Mouse (Mus musculus): ENCODE results near the gene Wnt9b. TPM values are rescaled to one million over a fixed set of nuclear protein-coding genes. Genes with fewer than 3 reads are reported as not detected.
"Not testable (repeated sequence)": the region's sequence is repeated elsewhere in the genome, so short reads cannot be mapped to it uniquely, and the experiment has no call there.

Wnt9b gene
- polyA plus RNA-seq, 1 experiment from 2014 or later: 0.07 TPM

- H3K4me1 ChIP-seq (ENCODE audit: control insufficient read depth, insufficient read depth, low read length): no peaks in the 10 kb centered on the region
- 22% methylated on average over 6 of the region's 6 CpGs for WGBS
- no peaks in the 10 kb centered on the region for H3K9me3 ChIP-seq (ENCODE audit: control insufficient read depth, low read depth, low read length)
- H3K27me3 ChIP-seq (ENCODE audit: control insufficient read depth, insufficient read depth, low read length): peaks cover 12% of the 10 kb centered on the region
- H3K9ac ChIP-seq (replicated peaks; ENCODE audit: low read depth, low read length): no peak overlapping the region
- H3K4me2 ChIP-seq (replicated peaks; ENCODE audit: low read depth, low read length): no peak overlapping the region
- H3K27ac ChIP-seq (ENCODE audit: low read length): no peak overlapping the region
- no peak overlapping the region for H3K4me3 ChIP-seq (ENCODE audit: low read depth, low read length)
- no peak for ATAC-seq (ENCODE audit: insufficient number of reproducible peaks, insufficient read depth, low FRiP score, low read depth)
- H3K36me3 ChIP-seq (ENCODE audit: control insufficient read depth, insufficient read depth, low read length): no peaks in the 10 kb centered on the region
Observed at GRCm38 (mm10) chr11:103765556-103766011, 16.0 kb upstream of the Wnt9b start.

DNA sequence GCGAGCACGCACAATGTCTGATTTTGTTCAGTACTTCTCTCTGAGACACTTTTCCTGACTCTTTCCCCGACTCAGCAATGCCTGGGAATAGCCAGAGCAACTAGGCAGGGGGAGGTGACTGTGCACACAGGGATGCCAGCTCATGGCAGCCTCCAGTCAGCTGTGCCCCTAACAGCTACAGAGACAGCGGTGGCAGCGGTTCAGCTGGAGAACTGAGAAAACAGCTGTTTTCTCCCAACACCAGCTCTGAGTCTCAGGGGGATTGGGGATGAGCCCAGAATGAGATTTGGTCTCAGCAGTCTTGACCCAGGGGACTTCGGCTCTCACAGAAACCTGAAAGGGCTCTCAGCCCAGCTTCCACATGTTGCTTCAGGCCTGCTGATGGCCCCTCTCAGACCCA, 15.0 kb upstream of the Wnt9b start:
- H3K9ac ChIP-seq (replicated peaks; ENCODE audit: low read depth, low read length): no peak overlapping the region
- no peak overlapping the region for H3K27ac ChIP-seq (ENCODE audit: low read length)
- H3K4me3 ChIP-seq (ENCODE audit: low read depth, low read length): no peak overlapping the region
- 0 out of 2 replicates have a peak, but pooled peaks cover 3% of the 10 kb centered on the region for H3K27me3 ChIP-seq (ENCODE audit: control insufficient read depth, insufficient read depth, low read length)
- no peaks in the 10 kb centered on the region for H3K9me3 ChIP-seq (ENCODE audit: control insufficient read depth, low read depth, low read length)
- H3K4me1 ChIP-seq (ENCODE audit: control insufficient read depth, insufficient read depth, low read length): no peaks in the 10 kb centered on the region
- H3K36me3 ChIP-seq (ENCODE audit: control insufficient read depth, insufficient read depth, low read length): no peaks in the 10 kb centered on the region
- no peak for ATAC-seq (ENCODE audit: insufficient number of reproducible peaks, insufficient read depth, low FRiP score, low read depth)
- WGBS: 61% methylated on average over 6 of the region's 6 CpGs
- H3K4me2 ChIP-seq (replicated peaks; ENCODE audit: low read depth, low read length): no peak overlapping the region

- Histone ChIP-seq H3K36me3 (ENCODE audit: control insufficient read depth, insufficient read depth, low read length) (no peaks in the 10 kb centered on the region), H3K4me3 (ENCODE audit: low read depth, low read length) (no peak overlapping the region), H3K9me3 (ENCODE audit: control insufficient read depth, low read depth, low read length) (no peaks in the 10 kb centered on the region), H3K27ac (ENCODE audit: low read length) (no peak overlapping the region), H3K9ac (replicated peaks; ENCODE audit: low read depth, low read length) (no peak overlapping the region), H3K27me3 (ENCODE audit: control insufficient read depth, insufficient read depth, low read length) (0 out of 2 replicates have a peak, but pooled peaks cover under 1% of the 10 kb centered on the region), H3K4me1 (ENCODE audit: control insufficient read depth, insufficient read depth, low read length) (no peaks in the 10 kb centered on the region), H3K4me2 (replicated peaks; ENCODE audit: low read depth, low read length) (no peak overlapping the region)
- ATAC-seq (ENCODE audit: insufficient number of reproducible peaks, insufficient read depth, low FRiP score, low read depth): peak; percentile 28; the same call in 1 of the 2 replicates
- WGBS: 20% methylated on average over 10 of the region's 10 CpGs
Observed at GRCm38 (mm10) chr11:103763410-103764163, 14.0 kb upstream of the Wnt9b start.

GRCm38 (mm10) chr11:103760891-103761290, 11.3 kb upstream of the Wnt9b start:
- not testable (repeated sequence) for H3K9ac ChIP-seq (replicated peaks; ENCODE audit: low read depth, low read length); H3K4me1 ChIP-seq (ENCODE audit: control insufficient read depth, insufficient read depth, low read length); H3K4me3 ChIP-seq (ENCODE audit: low read depth, low read length); H3K27me3 ChIP-seq (ENCODE audit: control insufficient read depth, insufficient read depth, low read length); ATAC-seq (ENCODE audit: insufficient number of reproducible peaks, insufficient read depth, low FRiP score, low read depth); H3K4me2 ChIP-seq (replicated peaks; ENCODE audit: low read depth, low read length); H3K9me3 ChIP-seq (ENCODE audit: control insufficient read depth, low read depth, low read length); H3K36me3 ChIP-seq (ENCODE audit: control insufficient read depth, insufficient read depth, low read length); H3K27ac ChIP-seq (ENCODE audit: low read length)
- WGBS: 87% methylated on average over 5 of the region's 5 CpGs

GRCm38 (mm10) chr11:103760101-103760500, 10.5 kb upstream of the Wnt9b start:
- ATAC-seq (ENCODE audit: insufficient number of reproducible peaks, insufficient read depth, low FRiP score, low read depth): no peak
- 60% methylated on average over 7 of the region's 7 CpGs for WGBS
- Histone ChIP-seq H3K4me1 (ENCODE audit: control insufficient read depth, insufficient read depth, low read length) (no peaks in the 10 kb centered on the region), H3K9me3 (ENCODE audit: control insufficient read depth, low read depth, low read length) (no peaks in the 10 kb centered on the region), H3K9ac (replicated peaks; ENCODE audit: low read depth, low read length) (no peak overlapping the region), H3K36me3 (ENCODE audit: control insufficient read depth, insufficient read depth, low read length) (no peaks in the 10 kb centered on the region), H3K4me3 (ENCODE audit: low read depth, low read length) (no peak overlapping the region), H3K27me3 (ENCODE audit: control insufficient read depth, insufficient read depth, low read length) (no peaks in the 10 kb centered on the region), H3K27ac (ENCODE audit: low read length) (no peak overlapping the region), H3K4me2 (replicated peaks; ENCODE audit: low read depth, low read length) (no peak overlapping the region)

DNA sequence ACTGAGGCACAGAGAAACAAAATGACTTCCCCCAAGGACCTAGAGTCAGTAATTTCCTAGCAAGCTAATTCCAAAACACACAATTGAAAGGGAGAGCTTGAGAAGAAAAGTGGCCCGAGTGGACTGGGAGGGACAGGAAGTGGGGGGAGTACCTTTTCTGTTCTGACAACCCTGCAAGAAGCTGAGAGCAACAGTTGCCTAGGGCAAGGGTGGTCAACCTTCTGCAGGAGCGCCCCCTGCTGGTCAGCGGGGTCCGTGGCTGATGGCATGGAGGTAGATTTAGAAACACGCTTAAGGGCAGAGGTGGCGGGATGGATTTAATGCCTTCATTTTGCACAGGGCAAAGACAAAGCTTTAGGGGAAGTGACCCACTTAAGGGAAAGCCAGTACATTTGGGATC, 9.1 kb upstream of the Wnt9b start:
- Histone ChIP-seq H3K27ac (ENCODE audit: low read length) (no peak overlapping the region), H3K9me3 (ENCODE audit: control insufficient read depth, low read depth, low read length) (no peaks in the 10 kb centered on the region), H3K4me3 (ENCODE audit: low read depth, low read length) (no peak overlapping the region), H3K4me2 (replicated peaks; ENCODE audit: low read depth, low read length) (no peak overlapping the region), H3K9ac (replicated peaks; ENCODE audit: low read depth, low read length) (no peak overlapping the region), H3K27me3 (ENCODE audit: control insufficient read depth, insufficient read depth, low read length) (no peaks in the 10 kb centered on the region), H3K4me1 (ENCODE audit: control insufficient read depth, insufficient read depth, low read length) (no peaks in the 10 kb centered on the region), H3K36me3 (ENCODE audit: control insufficient read depth, insufficient read depth, low read length) (no peaks in the 10 kb centered on the region)
- ATAC-seq (ENCODE audit: insufficient number of reproducible peaks, insufficient read depth, low FRiP score, low read depth): no peak
- 13% methylated on average over 6 of the region's 6 CpGs for WGBS

DNA sequence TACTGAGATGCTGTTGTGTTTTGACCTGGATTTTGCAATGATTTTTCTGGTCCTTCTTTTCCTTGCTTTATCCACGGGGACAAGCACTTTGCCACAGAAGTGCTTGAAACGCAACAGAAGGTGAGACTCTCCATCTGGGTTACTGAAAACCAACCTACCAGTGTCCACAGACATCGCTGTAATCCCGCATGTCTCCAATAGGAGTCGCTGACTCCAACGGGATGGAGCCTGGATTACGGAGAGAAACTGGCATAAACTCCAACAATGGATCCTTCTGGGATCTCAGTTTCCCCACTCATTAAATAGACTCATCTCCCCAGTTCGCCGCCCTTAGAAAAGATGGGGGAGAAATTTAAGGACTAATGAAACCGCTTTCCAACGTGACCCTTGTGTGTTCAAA, 8.4 kb upstream of the Wnt9b start:
- no peaks in the 10 kb centered on the region for H3K36me3 ChIP-seq (ENCODE audit: control insufficient read depth, insufficient read depth, low read length)
- ATAC-seq (ENCODE audit: insufficient number of reproducible peaks, insufficient read depth, low FRiP score, low read depth): no peak
- H3K4me3 ChIP-seq (ENCODE audit: low read depth, low read length): no peak overlapping the region
- H3K9ac ChIP-seq (replicated peaks; ENCODE audit: low read depth, low read length): no peak overlapping the region
- 48% methylated on average over 11 of the region's 11 CpGs for WGBS
- no peak overlapping the region for H3K4me2 ChIP-seq (replicated peaks; ENCODE audit: low read depth, low read length)
- no peaks in the 10 kb centered on the region for H3K9me3 ChIP-seq (ENCODE audit: control insufficient read depth, low read depth, low read length)
- H3K4me1 ChIP-seq (ENCODE audit: control insufficient read depth, insufficient read depth, low read length): no peaks in the 10 kb centered on the region
- H3K27me3 ChIP-seq (ENCODE audit: control insufficient read depth, insufficient read depth, low read length): no peaks in the 10 kb centered on the region
- no peak overlapping the region for H3K27ac ChIP-seq (ENCODE audit: low read length)

DNA sequence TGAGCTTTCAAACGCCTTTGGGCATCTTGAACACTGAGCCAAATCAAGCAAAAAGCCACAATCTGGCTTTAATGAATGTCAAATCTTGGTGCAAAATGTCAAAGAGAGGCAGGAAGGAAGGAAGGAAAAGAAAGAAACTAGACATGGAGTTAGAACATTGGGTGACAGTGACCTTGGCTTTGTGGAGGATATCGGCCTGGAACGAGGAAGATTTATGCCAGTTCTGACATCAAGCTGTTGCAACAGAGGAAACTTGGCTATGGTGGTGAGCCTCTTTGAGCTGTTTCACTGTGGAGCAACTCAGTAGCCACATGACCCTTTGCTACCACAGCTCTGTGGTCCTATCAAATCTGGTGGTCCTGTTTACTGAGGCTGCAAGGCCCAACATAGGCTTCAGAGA, 991 bp upstream of the Wnt9b start:
- Histone ChIP-seq H3K4me1 (ENCODE audit: control insufficient read depth, insufficient read depth, low read length) (peaks cover 3% of the 10 kb centered on the region; the same call in 1 of the 2 replicates), H3K36me3 (ENCODE audit: control insufficient read depth, insufficient read depth, low read length) (no peaks in the 10 kb centered on the region), H3K9ac (replicated peaks; ENCODE audit: low read depth, low read length) (no peak overlapping the region), H3K4me3 (ENCODE audit: low read depth, low read length) (no peak overlapping the region), H3K27me3 (ENCODE audit: control insufficient read depth, insufficient read depth, low read length) (peaks cover 31% of the 10 kb centered on the region), H3K4me2 (replicated peaks; ENCODE audit: low read depth, low read length) (no peak overlapping the region), H3K27ac (ENCODE audit: low read length) (no peak overlapping the region), H3K9me3 (ENCODE audit: control insufficient read depth, low read depth, low read length) (no peaks in the 10 kb centered on the region)
- ATAC-seq (ENCODE audit: insufficient number of reproducible peaks, insufficient read depth, low FRiP score, low read depth): no peak
- WGBS: 68% methylated on average over 3 of the region's 3 CpGs
